Mouse (Mus musculus) liver, adult 2 months (tissue): ENCODE measurements around the gene Prkab2. TPM values are rescaled to one million over a fixed set of nuclear protein-coding genes. Genes with fewer than 3 reads are reported as not detected.

ENCODE experiments used
- DNase-seq: peaks from one replicate; pipeline ENCODE4 v3.0.0-alpha.2; 2011; ENCODE audit warnings: low read depth, low spot score; ENCODE audit errors: extremely low read depth
- H3K27ac ChIP-seq: fragments of 200-500 bp; replicated peaks from 2 replicates; pipeline ENCODE4 v1.5.1; 2012; ENCODE audit warnings: low read depth, mild to moderate bottlenecking, control low read depth, inconsistent platforms, low read length; ENCODE audit not compliant: insufficient read depth
- H3K27me3 ChIP-seq: fragments of 200-500 bp; 2 replicates; pipeline ENCODE4 v1.6.1; 2012; ENCODE audit warnings: mild to moderate bottlenecking, moderate library complexity, low read length, inconsistent platforms; ENCODE audit not compliant: control insufficient read depth, insufficient read depth
- H3K36me3 ChIP-seq: fragments of 200-500 bp; 2 replicates; pipeline ENCODE4 v1.6.1; 2012; ENCODE audit warnings: low read length, inconsistent platforms; ENCODE audit not compliant: control insufficient read depth, insufficient read depth
- H3K4me1 ChIP-seq: fragments of 200-500 bp; 2 replicates; pipeline ENCODE4 v1.6.1; 2011; ENCODE audit warnings: low read length; ENCODE audit not compliant: control insufficient read depth, insufficient read depth
- H3K4me3 ChIP-seq: fragments of 200-500 bp; 2 replicates; pipeline ENCODE4 v1.5.1; 2011; ENCODE audit warnings: low read depth, mild to moderate bottlenecking, control low read depth, low read length, moderate library complexity; ENCODE audit not compliant: insufficient read depth
- H3K79me2 ChIP-seq: fragments of 200-500 bp; 2 replicates; pipeline ENCODE4 v1.6.1; 2012; ENCODE audit warnings: inconsistent platforms, mild to moderate bottlenecking, low read length, moderate library complexity; ENCODE audit not compliant: control insufficient read depth, insufficient read depth
- H3K9ac ChIP-seq: fragments of 200-500 bp; 2 replicates; pipeline ENCODE4 v1.6.1; 2012; ENCODE audit warnings: low read depth, mild to moderate bottlenecking, control low read depth, inconsistent platforms, low read length
- CTCF ChIP-seq: fragments of 200-500 bp; IDR thresholded peaks from 2 replicates; pipeline ENCODE4 v1.5.1; 2011; ENCODE audit warnings: low read depth, low read length, control low read depth
- POLR2A ChIP-seq: fragments of 200-500 bp; IDR thresholded peaks from 2 replicates; pipeline ENCODE4 v1.6.1; 2011; ENCODE audit warnings: low read length, control low read depth; ENCODE audit not compliant: insufficient read depth; ENCODE audit errors: extremely low read depth
- WGBS: fragments of 180-500 bp; shearing (Covaris S2); methylation state at CpG from one replicate; pipeline ENCODE4 v1.1.7; 2018; 5-methylcytosine and 5-hydroxymethylcytosine counted together
- polyA plus RNA-seq: library from polyadenylated mRNA; depleted of rRNA; stranded (reverse); fragments of >200 nt; gene quantifications from 2 replicates; pipeline ENCODE4 v1.2.3, GENCODE M21; 2012
- total RNA-seq: library from RNA; depleted of rRNA; stranded (reverse); fragments of >200 nt; gene quantifications from 2 replicates; pipeline ENCODE4 v1.2.3, GENCODE M21; 2014

Gene Prkab2
- total and polyA plus RNA-seq, 2 experiments, result 0.83 to 1.5 TPM

DNA sequence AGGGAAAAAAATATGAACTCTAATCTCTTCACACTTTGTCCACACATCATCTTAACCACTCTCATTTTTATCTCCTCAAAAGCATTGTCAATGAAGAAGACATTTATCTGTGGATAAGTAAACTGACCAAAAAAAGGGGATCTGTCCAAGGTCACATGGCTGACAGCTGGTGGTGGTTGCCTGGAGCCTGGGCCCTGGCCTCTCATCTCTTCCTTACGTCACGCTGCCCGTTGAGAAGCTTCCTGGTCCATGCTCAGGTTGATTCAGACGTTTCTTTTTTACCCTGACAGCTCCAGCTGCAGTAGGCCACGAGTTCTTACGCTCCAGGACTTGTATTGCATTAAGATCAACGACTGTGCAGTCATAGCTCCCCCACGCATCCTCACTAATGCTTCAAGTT lies 8.2 kb downstream of the Prkab2 start:
- no peak for TF ChIP-seq POLR2A
- no peak for TF ChIP-seq CTCF
- WGBS, result 73% methylated on average over 8 of the region's 8 CpGs
- peaks cover 9% of the 10 kb centered on the region for H3K36me3 ChIP-seq

GRCm38 (mm10) chr3:97667093-97667675 lies 9.2 kb downstream of the Prkab2 start:
- H3K4me1 ChIP-seq, result no peaks in the 10 kb centered on the region
- 74% methylated on average over 14 of the region's 14 CpGs for WGBS
- H3K9ac ChIP-seq, result no peak overlapping the region
- no peaks in the 10 kb centered on the region for H3K27me3 ChIP-seq
- TF ChIP-seq POLR2A (no peak), CTCF (no peak)
- no peak overlapping the region for H3K4me3 ChIP-seq
- H3K27ac ChIP-seq, result no peak overlapping the region; the same call in 1 of the 2 replicates
- H3K79me2 ChIP-seq, result no peaks in the 10 kb centered on the region; the same call in 1 of the 2 replicates
- no peak for DNase-seq
- peaks cover 9% of the 10 kb centered on the region for H3K36me3 ChIP-seq

More for the DNA sequence above, 8.2 kb downstream of the Prkab2 start:
- H3K4me1 ChIP-seq, result no peaks in the 10 kb centered on the region
- no peak overlapping the region for H3K27ac ChIP-seq
- no peak overlapping the region for H3K9ac ChIP-seq
- no peaks in the 10 kb centered on the region for H3K27me3 ChIP-seq
- H3K4me3 ChIP-seq, result no peak overlapping the region
- DNase-seq, result no peak
- H3K79me2 ChIP-seq, result no peaks in the 10 kb centered on the region; the same call in 1 of the 2 replicates

- H3K4me1 ChIP-seq, result no peaks in the 10 kb centered on the region
- H3K36me3 ChIP-seq, result no peaks in the 10 kb centered on the region
- H3K27ac ChIP-seq, result no peak within 1 kb of the TSS
- 79% methylated on average over 7 of the region's 7 CpGs for whole genome bisulfite sequencing
- H3K4me3 ChIP-seq, result no peak within 1 kb of the TSS
- no peaks in the 10 kb centered on the region for H3K27me3 ChIP-seq
- H3K79me2 ChIP-seq, result no peaks in the 10 kb centered on the region
- no peak for DNase-seq
- H3K9ac ChIP-seq, result no peak within 1 kb of the TSS
- TF ChIP-seq CTCF (no peak), POLR2A (no peak)
Observed at GRCm38 (mm10) chr3:97674644-97675110, 16.7 kb downstream of the Prkab2 start, which contains the start of gene Gm17651. Gene Gm17651, minus strand, starts transcription at chr3:97674694.

DNA sequence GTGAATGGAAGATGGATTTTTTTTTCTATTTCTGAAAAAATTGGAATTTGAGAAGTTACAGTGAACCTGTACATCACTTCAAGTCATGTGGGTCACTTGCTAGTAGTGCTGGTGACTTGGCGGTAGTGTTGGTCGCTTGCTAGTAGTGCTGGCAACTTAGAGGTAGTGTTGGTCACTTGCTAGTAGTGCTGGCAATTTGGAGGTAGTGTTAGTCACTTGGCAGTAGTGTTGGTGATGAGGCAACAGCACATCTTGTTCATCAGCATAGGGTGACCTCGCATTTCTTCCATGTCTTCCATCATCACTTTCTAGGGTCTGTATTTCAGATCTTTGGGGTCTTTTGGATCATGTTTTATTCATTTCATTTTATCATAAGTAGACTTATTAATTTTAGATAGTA lies 18.1 kb downstream of the Prkab2 start:
- Histone ChIP-seq H3K36me3 (no peaks in the 10 kb centered on the region), H3K9ac (no peak overlapping the region), H3K4me3 (no peak overlapping the region), H3K4me1 (no peaks in the 10 kb centered on the region; the same call in 1 of the 2 replicates), H3K79me2 (no peaks in the 10 kb centered on the region), H3K27me3 (no peaks in the 10 kb centered on the region), H3K27ac (no peak overlapping the region)
- TF ChIP-seq CTCF (no peak), POLR2A (no peak)
- no peak for DNase-seq
- WGBS, result 93% methylated on average over 3 of the region's 3 CpGs

- Histone ChIP-seq H3K79me2 (no peaks in the 10 kb centered on the region), H3K36me3 (no peaks in the 10 kb centered on the region), H3K27ac (no peak overlapping the region), H3K27me3 (no peaks in the 10 kb centered on the region), H3K4me3 (no peak overlapping the region), H3K4me1 (peaks cover 3% of the 10 kb centered on the region), H3K9ac (no peak overlapping the region)
- TF ChIP-seq POLR2A, result no peak
- no peak for TF ChIP-seq CTCF
- DNase-seq, result peak; percentile 78
- 19% methylated on average over 3 of the region's 3 CpGs for WGBS
Observed at GRCm38 (mm10) chr3:97678416-97678815, 20.4 kb downstream of the Prkab2 start.

DNA sequence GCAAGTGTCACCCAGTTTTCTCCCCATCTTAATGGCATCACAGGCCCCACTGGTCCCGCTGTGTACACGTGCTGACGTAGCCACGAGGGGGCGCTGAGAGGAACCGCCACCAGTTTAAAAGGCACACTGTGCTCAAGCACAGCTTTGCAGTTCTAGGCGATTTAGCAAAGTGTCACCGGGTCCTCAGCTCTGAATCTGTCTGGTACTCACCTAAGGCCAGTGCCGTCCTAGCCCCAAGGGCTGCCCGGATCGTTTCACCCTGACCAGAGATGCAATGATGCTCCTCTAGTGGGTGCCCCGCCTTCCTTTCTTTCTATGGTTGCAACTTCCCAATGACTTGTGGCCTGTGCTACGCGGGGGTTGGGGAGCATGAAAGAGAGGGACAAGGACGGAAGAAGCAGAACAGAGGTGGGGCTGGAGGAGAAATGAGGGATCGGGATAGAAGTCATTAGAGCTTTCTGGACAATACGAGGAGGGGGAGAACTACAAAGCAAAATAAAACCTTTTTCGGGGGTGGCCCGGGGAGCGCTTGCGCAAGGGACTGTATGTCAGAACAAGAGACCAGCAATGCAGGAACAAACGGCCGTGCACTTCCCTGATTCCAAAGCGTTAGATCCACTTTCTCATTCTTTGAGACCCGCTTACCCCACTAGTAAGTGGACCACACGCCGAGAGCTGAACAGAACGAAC lies 22.8 kb downstream of the Prkab2 start:
- TF ChIP-seq POLR2A (no peak), CTCF (peak; percentile 87)
- no peak overlapping the region for H3K9ac ChIP-seq
- H3K36me3 ChIP-seq, result no peaks in the 10 kb centered on the region
- H3K4me1 ChIP-seq, result peaks cover 3% of the 10 kb centered on the region
- no peaks in the 10 kb centered on the region for H3K79me2 ChIP-seq
- H3K27ac ChIP-seq, result no peak overlapping the region
- H3K4me3 ChIP-seq, result peak overlapping the region; percentile 55
- WGBS, result 15% methylated on average over 28 of the region's 28 CpGs
- no peaks in the 10 kb centered on the region for H3K27me3 ChIP-seq
- DNase-seq, result peak; percentile 40
